8 mouse cellular contexts compared by ENCODE assay signal in genomic region chr6:22794071-22794721, GRCm38 (mm10).
DNase-seq lines count a peak whose midpoint lies in the region; ATAC-seq lines count a peak whose summit lies in the region.
"Had no signal": no experiment of that assay in that cellular context is flagged by ENCODE, and none has a peak within 500 bp of the region (broad histone marks: within the 10 kb centered on the region; RNA-seq: fewer than 3 reads in every experiment).

No protein-coding gene starts in this region.

- peak overlapping the region; percentile 21; the same call in 1 of the 2 replicates for H3K4me2 ChIP-seq in embryonic facial prominence, embryonic 15.5 days (replicated peaks)
- peak overlapping the region; percentile 47 for H3K4me2 ChIP-seq in neural tube, embryonic 12.5 days (replicated peaks)
- H3K4me2 ChIP-seq: heart, embryonic 15.5 days had no signal

- no peaks in the 10 kb centered on the region for H3K36me3 ChIP-seq in embryonic facial prominence, embryonic 15.5 days
- H3K36me3 ChIP-seq in neural tube, embryonic 12.5 days = no peaks in the 10 kb centered on the region
- H3K36me3 ChIP-seq: heart, embryonic 15.5 days had no signal

- H3K4me1 ChIP-seq in embryonic facial prominence, embryonic 15.5 days = peaks cover 6% of the 10 kb centered on the region; the same call in 1 of the 2 replicates
- H3K4me1 ChIP-seq in neural tube, embryonic 12.5 days = no peaks in the 10 kb centered on the region
- H3K4me1 ChIP-seq: heart, embryonic 15.5 days had no signal

- WGBS in embryonic facial prominence, embryonic 15.5 days = 28% methylated on average over 12 of the region's 12 CpGs
- WGBS in neural tube, embryonic 12.5 days = 15% methylated on average over 12 of the region's 12 CpGs

- no peak for ATAC-seq in embryonic facial prominence, embryonic 15.5 days (ENCODE audit: insufficient number of reproducible peaks, low FRiP score, low TSS enrichment, low read depth)
- ATAC-seq in neural tube, embryonic 12.5 days (ENCODE audit: low FRiP score, low read depth) = peak; percentile 89

- no peak overlapping the region for H3K9ac ChIP-seq in embryonic facial prominence, embryonic 15.5 days
- 0 out of 2 replicates have a peak overlapping the region, but pooled peaks have one; percentile 13 for H3K9ac ChIP-seq in neural tube, embryonic 12.5 days
- H3K9ac ChIP-seq: heart, embryonic 15.5 days had no signal

- no peak overlapping the region for H3K4me3 ChIP-seq in embryonic facial prominence, embryonic 15.5 days (replicated peaks)
- no peak overlapping the region for H3K4me3 ChIP-seq in neural tube, embryonic 12.5 days
- H3K4me3 ChIP-seq: heart, embryonic 15.5 days had no signal

- no peaks in the 10 kb centered on the region for H3K27me3 ChIP-seq in embryonic facial prominence, embryonic 15.5 days
- no peaks in the 10 kb centered on the region for H3K27me3 ChIP-seq in neural tube, embryonic 12.5 days (replicated peaks)
- H3K27me3 ChIP-seq: heart, embryonic 15.5 days had no signal

- peak; percentile 20 for DNase-seq in cerebellum, adult 9-10 months
- DNase-seq in layer of hippocampus, adult 9-10 months (ENCODE audit: low spot score) = peak; percentile 37
- DNase-seq in thymus, postnatal 14 days = no peak
- DNase-seq in adrenal gland, adult 2 months = no peak
- DNase-seq in thymus, postnatal 36 days = no peak

- peak overlapping the region; percentile 28; the same call in 1 of the 2 replicates for H3K27ac ChIP-seq in embryonic facial prominence, embryonic 15.5 days (replicated peaks)
- H3K27ac ChIP-seq in neural tube, embryonic 12.5 days = peak overlapping the region; percentile 2; the same call in 1 of the 2 replicates
- H3K27ac ChIP-seq: heart, embryonic 15.5 days had no signal

- no peaks in the 10 kb centered on the region for H3K9me3 ChIP-seq in embryonic facial prominence, embryonic 15.5 days (replicated peaks)
- H3K9me3 ChIP-seq in neural tube, embryonic 12.5 days = no peaks in the 10 kb centered on the region
- H3K9me3 ChIP-seq: heart, embryonic 15.5 days had no signal

Comparison
In these comparisons a context has a peak if more than half of its experiments do, and no peak if none do; other contexts are left out.
1. DNase-seq: peak in cerebellum, adult 9-10 months (single experiment) and layer of hippocampus, adult 9-10 months (single experiment); none in thymus, postnatal 14 days (single experiment), adrenal gland, adult 2 months (single experiment) and thymus, postnatal 36 days (0 of 2).